Mouse (Mus musculus): ENCODE measurements around the gene Prkx. TPM values are rescaled to one million over a fixed set of nuclear protein-coding genes. Genes with fewer than 3 reads are reported as not detected.
A peak's percentile ranks its signal among the peaks of the same experiment; 100 is the strongest.

Prkx gene
- polyA plus RNA-seq, 1 experiment from 2014 or later: 13.9 TPM

DNA sequence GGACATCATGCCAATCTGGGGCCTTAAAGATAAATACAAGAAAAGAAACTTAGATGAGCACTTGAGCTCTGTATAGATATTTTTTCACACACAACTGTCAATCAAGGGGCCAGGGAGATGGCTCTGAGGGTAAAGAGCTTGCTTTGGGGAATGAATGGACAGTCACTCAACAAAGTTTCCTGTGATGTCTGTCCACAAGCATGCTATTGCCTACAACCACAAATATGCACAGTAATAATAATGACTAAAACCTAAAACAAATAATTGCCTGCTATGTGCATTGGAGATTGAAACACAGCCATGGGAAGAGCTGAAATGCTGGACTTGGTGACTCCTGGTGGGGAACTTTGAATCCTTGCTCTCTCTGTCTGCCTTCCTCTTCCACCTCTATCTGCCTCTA, 9.7 kb downstream of the Prkx start:
- no peak for TF ChIP-seq CTCF (IDR thresholded peaks at IDR 0.05; ENCODE audit: low read depth)
- H3K27ac ChIP-seq: no peak overlapping the region
- H3K4me1 ChIP-seq (replicated peaks; ENCODE audit: insufficient read depth, low read length): no peaks in the 10 kb centered on the region
- ATAC-seq (replicated peaks; ENCODE audit: low FRiP score, low read depth) (no peak), DNase-seq (ENCODE audit: low spot score) (no peak)
- H3K27me3 ChIP-seq (ENCODE audit: insufficient read depth, low read length): no peaks in the 10 kb centered on the region
- no peak overlapping the region for H3K4me3 ChIP-seq (replicated peaks; ENCODE audit: low read depth, low read length)
- no peaks in the 10 kb centered on the region for H3K9me3 ChIP-seq (replicated peaks; ENCODE audit: low read length)
- no peaks in the 10 kb centered on the region for H3K36me3 ChIP-seq (ENCODE audit: insufficient read depth, low read length)
- no peak overlapping the region for H3K9ac ChIP-seq (ENCODE audit: low read depth, low read length)
- H3K4me2 ChIP-seq (ENCODE audit: low read length): no peak overlapping the region

- H3K27me3 ChIP-seq (ENCODE audit: insufficient read depth, low read length): no peaks in the 10 kb centered on the region
- no peak overlapping the region for H3K4me2 ChIP-seq (ENCODE audit: low read length)
- ATAC-seq (replicated peaks; ENCODE audit: low FRiP score, low read depth) (no peak), DNase-seq (ENCODE audit: low spot score) (no peak)
- H3K27ac ChIP-seq: no peak overlapping the region
- no peaks in the 10 kb centered on the region for H3K36me3 ChIP-seq (ENCODE audit: insufficient read depth, low read length)
- no peak overlapping the region for H3K4me3 ChIP-seq (replicated peaks; ENCODE audit: low read depth, low read length)
- TF ChIP-seq CTCF (IDR thresholded peaks at IDR 0.05; ENCODE audit: low read depth): peak; percentile 46
- no peak overlapping the region for H3K9ac ChIP-seq (ENCODE audit: low read depth, low read length)
- no peaks in the 10 kb centered on the region for H3K4me1 ChIP-seq (replicated peaks; ENCODE audit: insufficient read depth, low read length)
- no peaks in the 10 kb centered on the region for H3K9me3 ChIP-seq (replicated peaks; ENCODE audit: low read length)
Measured at GRCm38 (mm10) chrX:77777822-77778221, 18.3 kb downstream of the Prkx start.

DNA sequence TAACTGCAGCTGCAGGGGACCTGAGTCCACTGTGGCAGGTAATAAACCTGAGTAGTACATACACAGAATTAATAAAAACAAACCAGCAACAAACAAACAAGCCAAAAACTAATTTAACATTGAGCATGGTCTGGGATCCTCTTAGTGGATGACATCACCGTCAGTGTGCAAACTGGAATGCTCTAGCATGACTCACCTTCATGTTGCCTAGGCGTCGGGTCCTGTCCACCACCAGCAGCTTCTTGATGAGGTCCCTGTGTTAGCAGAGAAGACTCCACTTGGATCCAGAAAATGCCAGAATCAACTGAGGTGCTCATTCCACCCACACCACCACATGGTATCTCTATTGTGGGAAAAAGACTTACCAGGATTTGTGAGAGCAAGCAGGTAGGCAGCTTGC, 30.9 kb downstream of the Prkx start:
- WGBS: 91% methylated on average over 3 of the region's 3 CpGs

DNA sequence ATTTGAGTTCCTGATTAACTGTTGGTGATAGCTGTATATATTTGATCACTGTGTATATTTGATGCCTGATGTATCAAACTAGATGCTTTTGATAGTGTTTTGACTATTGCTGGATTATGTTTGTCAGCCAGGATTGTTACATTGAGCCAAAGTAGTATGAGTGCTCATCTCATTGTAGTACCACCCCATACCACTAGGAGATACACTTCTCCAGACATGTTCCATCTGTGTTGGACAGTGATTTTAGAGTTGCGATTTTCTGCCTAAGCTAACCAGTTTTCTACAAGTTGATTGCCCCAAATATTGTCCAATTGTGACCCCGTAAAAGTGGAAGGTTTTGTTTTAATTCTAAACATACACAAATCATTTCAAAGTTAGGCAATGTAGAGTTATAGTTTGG, 51.8 kb downstream of the Prkx start:
- peak; percentile 61 for TF ChIP-seq CTCF (IDR thresholded peaks at IDR 0.05; ENCODE audit: low read depth)

More for the DNA sequence above, 30.9 kb downstream of the Prkx start:
- Histone ChIP-seq H3K27ac (no peak overlapping the region), H3K4me2 (ENCODE audit: low read length) (no peak overlapping the region), H3K4me3 (replicated peaks; ENCODE audit: low read depth, low read length) (no peak overlapping the region), H3K9ac (ENCODE audit: low read depth, low read length) (no peak overlapping the region), H3K9me3 (replicated peaks; ENCODE audit: low read length) (no peaks in the 10 kb centered on the region), H3K36me3 (ENCODE audit: insufficient read depth, low read length) (no peaks in the 10 kb centered on the region), H3K4me1 (replicated peaks; ENCODE audit: insufficient read depth, low read length) (no peaks in the 10 kb centered on the region), H3K27me3 (ENCODE audit: insufficient read depth, low read length) (no peaks in the 10 kb centered on the region)
- TF ChIP-seq CTCF (IDR thresholded peaks at IDR 0.05; ENCODE audit: low read depth): no peak
- DNase-seq (ENCODE audit: low spot score): no peak
- no peak for ATAC-seq (replicated peaks; ENCODE audit: low FRiP score, low read depth)

DNA sequence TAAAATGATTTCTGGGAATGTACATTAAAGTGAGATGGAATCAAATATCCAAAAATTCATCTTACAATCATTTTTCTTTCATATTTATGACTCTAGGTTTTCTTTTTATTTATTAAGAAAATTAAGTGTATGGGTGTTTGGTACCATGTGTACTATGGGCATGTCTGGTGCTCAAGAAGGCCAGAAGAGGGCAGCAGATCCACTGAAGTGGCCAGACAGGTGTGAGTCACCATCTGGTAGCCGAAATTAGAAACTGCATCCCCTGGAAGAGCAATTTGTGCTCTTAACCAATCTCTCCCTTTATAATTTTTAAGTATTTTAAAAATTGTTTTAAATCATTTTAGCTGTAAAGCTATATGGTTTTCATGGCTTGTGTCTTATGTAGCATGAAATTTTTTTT, 54.7 kb downstream of the Prkx start:
- no peaks in the 10 kb centered on the region for H3K4me1 ChIP-seq (replicated peaks; ENCODE audit: insufficient read depth, low read length)
- H3K4me3 ChIP-seq (replicated peaks; ENCODE audit: low read depth, low read length): no peak overlapping the region
- no peak overlapping the region for H3K27ac ChIP-seq
- TF ChIP-seq CTCF (IDR thresholded peaks at IDR 0.05; ENCODE audit: low read depth): peak; percentile 61
- no peak overlapping the region for H3K4me2 ChIP-seq (ENCODE audit: low read length)
- H3K9me3 ChIP-seq (replicated peaks; ENCODE audit: low read length): no peaks in the 10 kb centered on the region
- H3K9ac ChIP-seq (ENCODE audit: low read depth, low read length): no peak overlapping the region
- ATAC-seq (replicated peaks; ENCODE audit: low FRiP score, low read depth) (no peak), DNase-seq (ENCODE audit: low spot score) (peak; percentile 40)
- WGBS: 17% methylated on average over 1 of the region's 1 CpGs
- H3K36me3 ChIP-seq (ENCODE audit: insufficient read depth, low read length): no peaks in the 10 kb centered on the region
- H3K27me3 ChIP-seq (ENCODE audit: insufficient read depth, low read length): no peaks in the 10 kb centered on the region

More for the DNA sequence above, 51.8 kb downstream of the Prkx start:
- Histone ChIP-seq H3K4me3 (replicated peaks; ENCODE audit: low read depth, low read length) (no peak overlapping the region), H3K36me3 (ENCODE audit: insufficient read depth, low read length) (no peaks in the 10 kb centered on the region), H3K4me1 (replicated peaks; ENCODE audit: insufficient read depth, low read length) (no peaks in the 10 kb centered on the region), H3K9ac (ENCODE audit: low read depth, low read length) (no peak overlapping the region), H3K27me3 (ENCODE audit: insufficient read depth, low read length) (no peaks in the 10 kb centered on the region), H3K4me2 (ENCODE audit: low read length) (no peak overlapping the region), H3K9me3 (replicated peaks; ENCODE audit: low read length) (no peaks in the 10 kb centered on the region), H3K27ac (no peak overlapping the region)
- WGBS: 68% methylated on average over 2 of the region's 2 CpGs
- DNase-seq (ENCODE audit: low spot score) (no peak), ATAC-seq (replicated peaks; ENCODE audit: low FRiP score, low read depth) (no peak)

GRCm38 (mm10) chrX:77733930-77734536, 62.0 kb downstream of the Prkx start:
- H3K4me3 ChIP-seq (replicated peaks; ENCODE audit: low read depth, low read length): no peak overlapping the region
- DNase-seq (ENCODE audit: low spot score) (peak; percentile 54), ATAC-seq (replicated peaks; ENCODE audit: low FRiP score, low read depth) (no peak; the same call in 1 of the 2 replicates)
- H3K4me2 ChIP-seq (ENCODE audit: low read length): no peak overlapping the region
- 59% methylated on average over 9 of the region's 9 CpGs for WGBS
- H3K4me1 ChIP-seq (replicated peaks; ENCODE audit: insufficient read depth, low read length): no peaks in the 10 kb centered on the region
- no peaks in the 10 kb centered on the region for H3K9me3 ChIP-seq (replicated peaks; ENCODE audit: low read length)
- TF ChIP-seq CTCF (IDR thresholded peaks at IDR 0.05; ENCODE audit: low read depth): no peak
- no peaks in the 10 kb centered on the region for H3K27me3 ChIP-seq (ENCODE audit: insufficient read depth, low read length)
- H3K27ac ChIP-seq: no peak overlapping the region
- no peak overlapping the region for H3K9ac ChIP-seq (ENCODE audit: low read depth, low read length)
- H3K36me3 ChIP-seq (ENCODE audit: insufficient read depth, low read length): no peaks in the 10 kb centered on the region

DNA sequence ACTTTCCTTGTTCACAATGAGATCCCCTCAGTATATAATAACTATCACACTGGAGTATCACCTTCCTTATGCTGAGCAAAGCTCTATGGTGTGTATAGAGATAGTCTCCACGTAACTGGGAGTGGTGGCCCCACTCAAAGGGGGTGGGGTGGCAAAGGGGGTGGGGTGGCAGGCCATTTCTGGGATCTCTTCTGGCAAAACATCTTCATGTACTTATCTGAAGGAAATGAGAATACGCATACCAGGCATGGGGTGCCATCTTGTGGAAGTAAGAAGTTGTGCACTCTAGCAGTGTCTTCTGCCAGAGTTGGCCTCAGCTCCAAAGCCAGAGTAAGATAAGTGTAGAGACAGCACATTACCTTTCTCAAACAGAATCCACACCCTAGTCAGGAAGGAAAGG, 75.8 kb downstream of the Prkx start:
- no peak overlapping the region for H3K9ac ChIP-seq (ENCODE audit: low read depth, low read length)
- ATAC-seq (replicated peaks; ENCODE audit: low FRiP score, low read depth): no peak
- peak; percentile 59 for DNase-seq (ENCODE audit: low spot score)
- H3K4me3 ChIP-seq (replicated peaks; ENCODE audit: low read depth, low read length): no peak overlapping the region
- WGBS: 28% methylated on average over 2 of the region's 2 CpGs
- no peaks in the 10 kb centered on the region for H3K36me3 ChIP-seq (ENCODE audit: insufficient read depth, low read length)
- no peak overlapping the region for H3K4me2 ChIP-seq (ENCODE audit: low read length)
- no peaks in the 10 kb centered on the region for H3K27me3 ChIP-seq (ENCODE audit: insufficient read depth, low read length)
- no peak overlapping the region for H3K27ac ChIP-seq
- TF ChIP-seq CTCF (IDR thresholded peaks at IDR 0.05; ENCODE audit: low read depth): peak; percentile 78
- H3K4me1 ChIP-seq (replicated peaks; ENCODE audit: insufficient read depth, low read length): no peaks in the 10 kb centered on the region
- H3K9me3 ChIP-seq (replicated peaks; ENCODE audit: low read length): no peaks in the 10 kb centered on the region

Other genes with a start within 250 kb of the Prkx start
- gene Pbsn, start 57.3 kb upstream of the Prkx start, polyA plus RNA-seq (2015; fragmentation: Nextera tagmentation; extraction: Ambion mirVana): not detected in 2 replicates
- not detected in 2 replicates for gene Gm14744, start 68.5 kb upstream of the Prkx start, polyA plus RNA-seq (2015; fragmentation: Nextera tagmentation; extraction: Ambion mirVana)
- not detected in 2 replicates for gene 5430402E10Rik, start 128.8 kb upstream of the Prkx start, polyA plus RNA-seq (2015; fragmentation: Nextera tagmentation; extraction: Ambion mirVana)